Mouse (Mus musculus): ENCODE measurements around the gene Dcxr.
A peak's percentile ranks its signal among the peaks of the same experiment; 100 is the strongest.
"Not testable (repeated sequence)": the region's sequence is repeated elsewhere in the genome, so short reads cannot be mapped to it uniquely, and the experiment has no call there.

Gene Dcxr

DNA sequence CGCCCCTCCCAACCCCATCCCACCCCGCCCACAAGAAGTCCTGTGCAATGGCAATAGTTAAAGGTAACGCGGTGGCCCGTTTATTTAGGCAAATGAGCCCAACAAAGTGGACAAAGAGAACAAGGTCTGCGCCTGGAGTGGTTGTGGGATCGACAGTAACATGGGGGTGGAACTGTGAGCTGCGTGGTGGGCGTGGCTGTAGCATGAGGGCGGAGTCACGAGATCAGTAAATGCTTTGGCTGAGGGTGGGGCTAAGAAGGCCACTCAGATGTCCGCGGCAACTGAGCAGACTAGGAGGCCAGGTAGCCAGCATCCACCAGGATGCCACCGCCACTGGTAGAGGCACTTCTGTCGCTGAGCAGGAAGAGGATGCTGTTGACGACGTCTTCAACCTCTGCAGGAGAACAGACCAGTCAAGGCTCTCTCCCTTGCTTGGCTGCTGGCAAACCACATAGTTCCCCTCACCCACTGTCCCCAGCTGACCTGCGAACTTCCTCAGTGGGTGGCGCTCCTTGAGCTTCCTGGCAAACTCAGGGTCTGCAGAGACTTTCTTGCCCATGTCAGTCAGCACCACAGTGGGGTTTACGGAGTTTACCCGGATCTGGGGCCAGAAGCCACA lies 2.5 kb upstream of the Dcxr start:
- not testable (repeated sequence) for DNase-seq (ENCODE audit: low spot score in 2 of 2)

DNA sequence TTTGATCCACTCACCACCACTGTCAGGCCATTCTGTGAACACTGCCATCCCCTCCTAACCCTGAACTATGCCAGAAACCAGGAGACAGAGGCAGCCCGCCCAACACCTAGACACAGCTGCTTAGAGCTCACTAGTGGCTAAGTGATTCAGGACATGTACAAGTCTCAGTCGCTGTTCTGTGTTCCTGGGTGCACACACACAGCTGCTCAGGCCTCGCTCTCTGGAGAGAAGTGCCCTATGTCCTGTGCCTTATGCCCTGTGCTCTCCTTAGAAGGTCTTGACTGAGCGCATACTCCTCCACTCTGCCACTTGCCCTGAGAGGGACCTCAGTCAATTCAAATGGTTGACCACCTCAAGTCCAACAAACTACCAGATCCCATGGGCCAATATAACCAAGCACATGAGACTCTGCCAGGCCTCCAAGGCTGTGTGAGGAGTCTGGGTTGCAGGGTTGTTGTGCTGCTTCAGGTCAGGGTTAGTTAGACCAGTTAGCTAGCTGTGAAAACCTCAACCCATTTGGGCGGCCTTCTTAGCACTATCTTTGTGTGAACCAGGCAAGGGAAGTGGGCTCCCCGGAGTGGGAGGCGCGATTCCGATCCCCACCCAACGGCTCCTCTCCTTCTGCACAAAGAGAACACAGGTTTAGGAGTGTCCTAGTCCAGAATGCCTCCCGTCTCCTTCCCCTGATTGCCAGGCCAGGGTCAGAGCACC lies 1.6 kb upstream of the Dcxr start:
- no peak for DNase-seq (ENCODE audit: low spot score in 2 of 2)

DNA sequence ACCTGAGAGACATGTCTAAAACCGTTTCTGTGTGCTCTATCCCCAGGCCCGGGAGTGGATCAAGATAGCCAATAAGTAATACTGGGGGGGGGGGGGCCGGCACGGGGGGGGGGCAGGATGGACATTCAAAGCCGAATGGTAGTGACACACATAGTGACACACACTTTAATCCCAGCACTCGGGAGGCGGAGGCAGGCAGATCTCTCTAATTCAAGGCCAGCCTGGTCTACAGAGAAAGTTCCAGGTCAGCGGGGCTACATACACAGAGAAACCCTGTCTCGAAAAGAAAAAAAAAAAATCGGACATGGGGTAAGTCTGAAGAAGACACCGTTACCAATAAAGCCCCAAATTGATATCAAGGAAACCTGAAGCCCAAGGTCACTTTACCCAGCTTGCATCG lies 483 bp upstream of the Dcxr start:
- no peak for DNase-seq (ENCODE audit: low spot score in 2 of 2)

DNA sequence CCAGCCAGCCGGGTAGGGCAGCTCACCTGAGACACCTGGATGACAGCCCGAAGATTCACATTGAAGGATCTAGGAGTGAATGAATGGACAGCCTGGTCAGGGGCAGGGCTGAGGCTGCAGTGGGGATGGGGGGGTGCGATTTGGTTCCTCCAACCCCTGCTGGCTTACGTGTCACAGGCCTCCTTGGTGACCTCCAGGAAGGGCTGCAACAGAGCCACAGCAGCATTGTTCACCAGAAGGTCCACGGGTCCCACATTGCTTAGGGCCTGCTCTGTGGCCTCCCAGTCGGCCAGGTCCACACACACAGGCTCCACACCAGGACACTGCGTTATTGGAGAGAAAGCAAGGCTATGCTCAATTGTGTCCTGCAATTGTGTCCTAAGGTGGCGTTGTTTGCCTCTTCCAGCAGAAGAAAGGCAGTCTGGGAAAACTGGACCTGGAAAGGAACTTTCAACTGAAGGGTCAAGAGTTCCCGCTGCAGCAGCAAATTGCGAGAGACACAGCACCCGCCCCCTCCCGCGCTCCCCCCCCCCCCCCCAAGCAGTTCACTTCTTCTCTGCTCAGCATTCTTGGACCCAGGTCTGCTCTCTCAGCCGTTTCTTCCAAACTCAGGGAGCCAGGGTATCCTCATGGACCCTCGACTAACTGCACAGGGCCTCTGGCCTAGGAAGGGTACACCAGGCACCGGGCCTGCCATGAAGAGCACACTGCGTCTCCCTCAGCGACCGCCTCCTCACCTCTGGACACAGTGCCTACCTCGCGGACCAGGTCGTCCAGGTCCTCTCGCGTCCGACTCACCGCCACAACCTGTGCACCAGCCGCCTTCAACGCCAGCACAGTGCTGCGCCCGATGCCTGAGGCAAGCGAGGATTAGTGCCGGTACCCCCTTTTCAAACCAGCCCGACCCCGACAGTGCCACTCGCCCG lies 575 bp downstream of the Dcxr start:
- DNase-seq (ENCODE audit: low spot score in 2 of 2) = no peak

DNA sequence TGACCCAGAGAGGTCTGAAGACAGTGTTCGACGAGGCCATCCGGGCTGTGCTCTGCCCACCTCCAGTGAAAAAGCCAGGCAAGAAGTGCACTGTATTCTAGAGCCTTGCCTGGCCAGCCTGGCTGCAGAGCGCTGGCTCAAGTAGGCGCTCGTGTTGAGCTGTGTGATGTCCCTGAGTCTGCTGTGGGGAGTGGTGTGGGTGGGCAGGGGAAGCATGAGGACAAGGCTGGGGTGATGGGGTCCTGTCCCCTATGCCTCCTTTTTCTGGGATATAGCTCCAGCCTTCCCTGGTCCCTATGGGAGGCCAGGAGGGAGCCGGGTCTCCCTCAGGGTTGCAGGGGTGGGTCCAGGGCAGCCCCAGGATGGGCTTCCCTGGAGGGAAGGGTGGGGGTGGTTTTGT lies 3.6 kb downstream of the Dcxr start:
- DNase-seq (ENCODE audit: low spot score in 2 of 2) = no peak

DNA sequence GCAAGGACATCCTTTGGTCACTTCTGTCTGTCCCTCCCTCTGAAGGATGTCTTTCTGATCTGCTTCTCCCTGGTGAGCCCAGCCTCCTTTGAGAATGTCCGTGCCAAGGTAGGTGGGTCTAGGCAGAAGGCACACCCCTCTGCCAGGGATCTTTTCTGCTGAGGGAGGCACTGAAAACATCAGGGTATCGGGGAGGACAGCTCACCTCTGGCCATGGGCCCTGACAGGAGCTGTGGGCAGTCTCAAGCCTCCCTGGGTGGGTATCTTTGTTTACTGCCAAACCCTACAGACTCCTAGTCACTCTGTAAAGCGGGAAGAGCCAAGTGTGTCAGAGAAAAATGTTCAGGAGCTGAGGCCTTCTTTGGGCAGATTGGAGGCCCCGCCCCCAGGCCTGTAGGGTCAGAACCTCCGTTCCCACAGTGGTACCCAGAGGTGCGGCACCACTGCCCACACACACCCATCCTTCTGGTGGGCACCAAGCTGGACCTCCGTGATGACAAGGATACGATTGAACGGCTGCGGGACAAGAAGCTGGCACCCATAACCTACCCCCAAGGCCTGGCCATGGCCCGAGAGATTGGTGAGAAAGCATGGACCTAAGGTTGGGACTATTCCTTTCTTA lies 4.2 kb downstream of the Dcxr start:
- DNase-seq (ENCODE audit: low spot score in 2 of 2) = no peak

DNA sequence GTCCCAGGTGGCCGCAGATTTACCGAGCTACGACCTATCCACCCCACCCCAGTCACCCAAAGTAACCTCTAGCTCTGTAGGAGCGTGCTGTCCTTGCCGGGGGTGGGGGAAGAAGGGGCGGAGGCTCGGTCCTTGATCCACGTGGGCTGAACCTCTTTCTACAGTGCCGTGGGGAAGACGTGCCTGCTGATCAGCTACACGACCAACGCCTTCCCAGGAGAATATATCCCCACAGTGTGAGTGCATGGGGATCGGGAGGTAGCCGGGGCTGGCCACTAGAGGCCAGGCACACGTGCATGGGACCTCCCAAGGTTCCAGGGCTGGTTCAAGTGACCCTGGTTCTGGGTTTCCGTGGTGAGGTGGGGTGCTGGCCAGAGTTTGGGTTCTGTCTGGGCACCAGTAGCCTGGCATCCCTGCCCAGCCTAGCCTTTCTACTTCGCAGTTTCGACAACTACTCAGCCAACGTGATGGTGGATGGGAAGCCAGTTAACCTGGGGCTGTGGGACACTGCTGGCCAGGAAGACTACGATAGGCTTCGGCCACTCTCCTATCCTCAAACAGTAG lies 4.9 kb downstream of the Dcxr start:
- DNase-seq (ENCODE audit: low spot score in 2 of 2) = no peak

DNA sequence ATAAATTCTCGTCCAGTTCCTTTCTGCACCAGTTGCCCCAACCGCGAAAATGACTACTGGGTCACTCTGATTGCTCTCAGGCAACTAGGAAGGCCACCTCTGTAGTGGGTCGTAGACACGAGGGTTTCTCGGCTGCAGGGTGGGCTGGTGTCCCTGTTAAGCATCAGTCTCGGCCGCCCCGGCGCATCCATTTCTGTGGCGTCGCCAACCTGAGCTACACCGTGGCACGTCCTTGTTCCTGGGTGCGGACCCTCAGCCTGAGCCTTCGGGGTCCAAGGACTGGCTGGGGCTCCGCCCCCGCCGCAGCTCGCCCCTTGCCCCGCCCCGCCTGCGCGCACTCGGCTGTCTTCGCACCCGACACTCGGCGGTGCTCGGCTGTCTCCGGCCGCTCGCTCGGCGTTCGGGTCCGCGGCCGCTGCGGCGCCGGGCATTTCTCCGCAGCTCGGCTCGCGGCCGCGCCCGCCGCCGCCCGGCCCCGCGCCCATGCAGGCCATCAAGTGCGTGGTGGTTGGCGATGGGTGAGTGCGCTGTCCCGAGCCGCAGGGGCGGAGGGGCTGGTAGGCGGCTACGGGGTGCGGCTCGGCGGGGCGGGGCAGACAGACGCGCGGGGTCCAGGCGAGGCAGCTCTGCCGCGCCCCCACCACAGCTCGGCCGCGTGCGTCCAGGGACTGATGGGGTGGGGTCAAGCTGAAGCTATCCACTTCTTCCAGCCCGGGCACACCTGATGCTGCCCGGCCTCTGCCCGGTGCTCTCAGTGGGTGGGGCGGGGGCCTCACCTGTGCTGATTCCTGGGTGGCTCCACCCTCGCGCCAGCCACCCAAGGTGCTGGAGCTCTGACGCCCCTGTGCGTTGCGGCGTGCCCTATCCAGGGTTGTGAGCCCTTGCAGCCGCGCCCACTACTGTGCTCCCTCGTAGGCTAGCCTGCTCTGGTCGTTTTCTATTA lies 5.7 kb downstream of the Dcxr start, which contains the start of gene Rac3:
TSS of gene Rac3 (plus strand) at position 347 of the 943 bp plus-strand sequence.
- peak; percentile 61 to 83 for DNase-seq (ENCODE audit: low spot score in 2 of 2)

DNA sequence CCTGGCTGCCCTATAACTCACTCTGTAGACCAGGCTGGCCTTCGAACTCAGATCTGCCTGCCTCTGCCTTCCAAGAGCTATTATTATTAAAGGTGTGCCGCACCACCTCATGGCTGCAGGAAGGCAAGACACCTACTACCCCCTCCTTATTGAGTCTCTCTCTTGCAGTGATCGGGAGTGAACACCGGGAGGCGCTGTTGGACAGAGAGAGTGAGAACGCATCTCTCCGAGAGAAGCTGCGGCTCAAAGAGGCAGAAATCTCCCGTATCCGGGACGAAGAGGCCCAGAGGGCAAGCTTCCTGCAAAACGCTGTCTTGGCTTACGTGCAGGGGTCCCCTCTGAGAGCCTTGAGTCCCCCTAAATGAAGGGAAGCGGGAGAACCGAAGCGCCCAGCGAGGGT lies 6.6 kb downstream of the Dcxr start:
- peak; percentile 94 to 95 for DNase-seq (ENCODE audit: low spot score in 2 of 2)

DNA sequence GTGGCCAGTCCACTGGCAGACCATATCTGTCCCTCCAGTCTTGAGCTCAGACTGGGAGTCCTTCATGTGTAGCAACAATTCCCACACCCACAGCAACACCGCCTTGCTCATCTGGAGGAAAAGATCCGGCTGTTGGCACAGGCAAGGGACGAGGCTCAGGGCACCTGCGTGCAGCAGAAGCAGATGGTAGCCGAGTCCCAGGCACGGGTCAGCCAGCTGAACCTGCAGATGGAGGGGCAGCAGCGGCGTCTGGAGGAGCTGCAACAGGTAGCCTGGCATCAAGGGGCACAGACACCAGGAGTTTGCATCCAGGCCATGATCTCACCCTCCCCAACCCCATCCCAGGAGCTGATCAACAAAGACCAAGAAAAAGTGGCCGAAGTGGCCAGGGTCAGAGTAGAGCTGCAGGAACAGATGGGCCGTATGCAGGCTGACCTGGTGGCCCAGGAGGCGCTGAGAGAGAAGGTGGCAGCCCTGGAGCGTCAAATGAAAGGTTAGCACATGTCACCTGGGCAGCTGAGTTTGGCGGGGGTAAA lies 7.2 kb downstream of the Dcxr start:
- no peak for DNase-seq (ENCODE audit: low spot score in 2 of 2)

DNA sequence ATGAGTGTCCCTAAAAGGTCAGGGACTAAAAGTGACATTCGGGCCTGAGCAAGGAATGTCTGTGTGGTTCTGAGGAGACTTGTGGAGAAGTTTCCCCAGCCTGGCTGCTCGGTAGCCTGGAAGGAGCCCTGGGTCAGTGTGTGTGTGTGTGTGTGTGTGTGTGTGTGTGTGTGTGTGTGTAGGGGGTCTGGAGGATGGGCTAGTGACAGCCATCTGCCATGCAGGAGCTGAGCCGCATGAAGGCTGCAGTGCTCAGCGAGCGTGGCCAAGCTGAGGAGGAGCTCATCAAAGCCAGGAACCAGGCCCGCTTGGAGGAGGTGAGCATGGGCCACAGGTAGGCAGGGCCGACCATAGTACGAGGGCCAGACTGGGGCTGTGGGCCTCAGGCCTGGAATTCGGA lies 7.8 kb downstream of the Dcxr start:
- no peak for DNase-seq (ENCODE audit: low spot score in 2 of 2)

DNA sequence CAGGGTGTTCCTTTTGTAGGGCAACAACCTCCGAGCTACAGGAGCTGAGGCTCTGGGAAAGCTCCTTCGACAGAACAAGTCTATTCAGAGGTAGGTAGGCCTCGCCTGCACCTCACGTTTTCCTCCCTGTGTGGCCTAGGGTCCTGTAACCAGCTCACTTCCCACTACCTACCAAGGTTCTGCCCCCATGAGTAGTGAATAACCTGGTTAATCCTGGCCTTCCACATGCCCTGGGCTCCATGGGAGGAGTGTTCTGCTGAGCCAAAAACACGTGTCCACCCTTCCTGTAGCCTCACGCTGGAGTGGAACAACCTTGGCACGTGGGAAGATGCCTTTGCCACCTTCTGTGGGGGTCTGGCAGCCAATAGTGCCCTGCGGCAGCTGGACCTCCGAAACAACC lies 11.9 kb downstream of the Dcxr start:
- no peak for DNase-seq (ENCODE audit: low spot score in 2 of 2)

DNA sequence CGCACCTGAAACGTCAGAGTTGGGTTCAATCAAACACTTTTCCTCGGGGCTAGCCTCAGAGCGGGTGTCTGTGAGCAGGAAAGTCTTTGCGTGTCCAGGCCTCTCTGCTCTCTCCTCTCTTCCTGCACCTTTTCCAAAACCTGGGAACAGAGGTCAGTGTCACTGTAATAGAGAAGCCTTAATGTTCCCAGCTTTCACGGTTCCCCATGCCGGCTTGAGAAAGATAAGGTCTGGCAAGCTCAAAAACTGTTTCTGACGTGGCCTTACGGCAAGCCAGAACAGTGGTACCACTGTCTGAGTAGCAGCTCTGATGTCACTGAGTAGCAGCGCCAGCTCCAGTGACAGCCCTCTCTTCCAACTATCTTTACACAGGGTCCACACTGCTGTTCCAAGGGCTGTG lies 12.5 kb downstream of the Dcxr start:
- DNase-seq (ENCODE audit: low spot score in 2 of 2) = no peak

DNA sequence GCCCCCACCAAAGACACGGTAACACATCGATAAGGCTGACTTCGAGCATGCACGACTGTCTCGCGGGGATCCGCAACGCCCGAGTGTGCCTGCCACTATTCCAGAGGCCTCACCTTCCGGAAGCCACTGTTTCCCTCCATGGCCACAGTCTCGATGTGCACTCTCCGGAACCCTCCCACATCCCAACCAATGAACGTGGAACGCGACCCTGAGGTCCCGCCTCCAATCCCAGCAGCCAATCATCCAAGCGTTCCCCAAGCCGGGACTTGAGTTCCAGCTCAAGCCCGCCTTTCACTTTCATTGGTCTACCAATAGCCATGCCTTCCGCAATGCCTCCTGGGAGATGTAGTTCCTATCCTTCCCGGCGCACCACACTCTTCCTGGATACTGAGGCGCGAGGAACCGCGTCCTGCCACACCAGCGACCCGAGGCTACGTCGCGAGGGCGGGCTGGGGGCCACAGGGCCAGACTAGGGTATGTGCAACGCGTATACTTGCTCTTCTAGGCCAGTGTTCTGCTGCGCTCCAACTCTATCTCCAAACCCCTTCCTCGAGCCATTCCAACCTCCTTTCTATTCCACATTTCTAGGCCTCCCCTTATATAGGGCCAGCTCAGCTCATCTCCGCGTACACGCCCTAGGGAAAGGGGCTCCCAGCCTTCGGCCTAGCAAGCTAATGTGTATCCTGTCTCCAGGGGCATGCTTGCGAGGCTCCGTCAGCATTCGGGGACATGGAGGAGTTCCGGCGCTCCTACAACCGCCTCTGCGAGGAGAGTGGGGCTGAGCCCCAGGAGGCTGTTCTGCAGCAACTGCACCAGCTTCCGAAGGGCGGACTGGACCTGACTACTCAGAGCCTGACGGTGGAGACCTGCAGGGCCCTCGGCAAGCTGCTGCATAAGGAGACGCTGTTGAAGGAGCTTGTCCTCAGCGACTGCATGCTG lies 13.2 kb downstream of the Dcxr start, which contains the start of the genes Cenpx and Lrrc45:
TSS of gene Cenpx (minus strand) at position 159 of the 939 bp plus-strand sequence.
TSS of gene Lrrc45 (plus strand) at position 346 of the 939 bp plus-strand sequence.
- DNase-seq (ENCODE audit: low spot score in 2 of 2) = peak; percentile 92 to 95

DNA sequence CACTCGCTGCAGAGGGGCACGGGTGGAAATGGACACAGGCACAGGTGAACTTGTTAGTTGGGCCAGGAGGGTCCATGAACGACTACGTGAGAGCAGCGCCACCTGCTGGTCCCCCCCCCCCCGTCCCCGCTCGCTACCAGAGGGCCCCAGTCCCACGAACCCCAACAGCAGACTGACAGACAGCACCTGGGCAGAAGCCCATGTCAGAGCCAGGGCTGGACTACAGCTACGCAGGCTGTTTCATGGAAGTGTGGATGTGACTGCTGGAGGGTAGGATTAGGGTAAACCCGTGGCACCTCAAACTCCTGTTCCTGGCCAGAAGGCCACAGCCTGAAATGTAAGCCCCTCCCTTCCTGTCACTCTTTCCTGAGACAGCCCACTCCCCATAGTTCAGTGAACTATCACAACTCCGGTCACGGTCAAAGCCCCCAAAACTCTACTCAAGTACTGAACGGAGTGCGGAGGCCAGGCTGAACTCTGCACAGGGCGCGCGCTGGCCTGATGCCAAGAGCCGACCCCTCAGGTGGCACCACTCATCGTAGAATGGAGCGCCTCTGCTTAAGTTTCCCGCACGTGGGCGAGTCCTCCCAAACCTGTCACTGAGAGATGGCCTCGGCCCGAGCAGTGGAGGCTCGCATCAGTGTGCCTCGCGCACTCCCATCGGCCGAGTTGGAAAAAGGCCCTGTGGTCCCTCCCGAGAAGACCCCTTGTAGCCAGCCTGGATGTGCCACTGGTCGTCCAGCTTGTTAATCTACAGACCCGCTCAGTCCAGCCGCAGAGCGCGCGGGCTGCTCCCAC lies 14.1 kb downstream of the Dcxr start:
- DNase-seq (ENCODE audit: low spot score in 2 of 2) = peak in 1 of 2 experiments; percentile 62

DNA sequence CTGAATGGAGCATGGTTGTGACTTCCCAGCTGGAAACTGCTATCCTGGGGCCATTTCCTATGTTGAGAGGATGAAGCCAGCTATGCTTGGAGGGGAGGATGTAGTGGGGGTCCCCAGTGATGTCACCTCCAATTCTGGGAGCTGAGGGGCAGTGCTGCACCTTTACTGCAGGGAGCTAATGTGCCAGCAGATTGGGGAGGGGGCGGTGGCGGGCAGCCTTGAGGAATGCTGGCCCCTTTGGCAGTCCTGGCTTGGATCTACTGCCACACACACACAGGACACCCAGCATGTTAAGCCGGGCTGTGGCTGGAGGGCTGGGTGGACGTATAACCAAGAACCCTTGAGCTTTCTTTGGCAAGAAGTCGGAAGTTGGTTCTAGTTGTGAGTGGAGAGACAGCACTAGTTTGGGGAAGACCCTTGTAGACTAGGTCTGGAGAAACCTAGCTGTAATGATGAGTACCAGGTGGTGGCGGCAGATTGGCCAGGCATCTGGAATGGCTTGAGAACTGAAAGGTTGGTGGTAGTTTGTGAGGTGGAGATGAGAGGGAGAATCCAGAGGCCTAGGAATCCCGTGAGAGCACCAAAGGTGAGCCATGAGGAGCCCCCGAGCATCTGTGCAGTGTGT lies 15.0 kb downstream of the Dcxr start:
- no peak for DNase-seq (ENCODE audit: low spot score in 2 of 2)

DNA sequence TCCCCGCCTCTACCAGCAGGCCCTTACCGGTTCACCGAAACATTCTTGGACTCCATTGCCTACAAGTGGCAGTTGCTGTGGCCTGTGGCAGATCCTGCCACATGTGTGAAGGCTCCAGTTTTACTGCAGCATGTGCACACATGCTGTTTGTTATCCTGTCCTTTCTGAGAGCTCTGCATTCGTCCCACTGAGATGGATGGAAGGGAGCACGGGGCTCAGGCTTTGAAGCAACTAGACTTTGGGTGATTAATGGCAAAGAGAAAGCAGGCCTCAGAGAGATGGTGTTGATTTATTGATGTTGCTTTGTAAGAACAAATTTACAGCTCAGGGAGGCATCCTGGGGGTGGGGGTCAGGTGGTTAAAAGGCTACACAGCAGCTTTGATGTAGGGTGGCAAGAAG lies 16.4 kb downstream of the Dcxr start:
- no peak for DNase-seq (ENCODE audit: low spot score in 2 of 2)

DNA sequence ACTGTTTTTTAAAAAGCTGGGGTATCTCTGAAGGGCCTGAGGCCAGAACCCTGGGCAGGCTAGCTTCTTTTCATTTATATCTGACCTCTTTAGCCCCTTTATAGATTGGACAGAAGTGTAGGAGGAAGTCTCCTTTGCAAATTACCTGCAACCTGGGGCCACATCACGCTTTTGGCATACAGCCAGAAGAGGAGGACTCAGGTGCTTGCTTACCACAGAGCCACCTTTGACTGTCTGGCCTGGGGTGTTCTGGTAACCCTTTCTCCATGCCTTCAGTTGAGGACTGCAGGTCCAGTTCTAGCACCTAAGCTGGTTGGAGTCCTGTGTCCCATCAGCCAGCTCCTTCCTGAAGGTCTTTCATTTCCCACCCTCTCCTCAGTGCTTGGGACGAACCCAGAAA lies 17.5 kb downstream of the Dcxr start:
- no peak for DNase-seq (ENCODE audit: low spot score in 2 of 2)

Measured in cerebellum, postnatal 4 days (tissue).